Mouse (Mus musculus) kidney, postnatal 0 days (tissue): ENCODE measurements around the gene Gper1. TPM values are rescaled to one million over a fixed set of nuclear protein-coding genes. Genes with fewer than 3 reads are reported as not detected.
A peak's percentile ranks its signal among the peaks of the same experiment; 100 is the strongest.
"Not testable (repeated sequence)": the region's sequence is repeated elsewhere in the genome, so short reads cannot be mapped to it uniquely, and the experiment has no call there.

Experiments used
- ATAC-seq: fragments of 200-750 bp; cut with Nextera tagmentation; replicated peaks from 2 replicates; pipeline ENCODE4 v1.8.0; 2017; ENCODE audit warnings: low read depth, moderate number of reproducible peaks, moderate TSS enrichment, moderate library complexity; ENCODE audit not compliant: low FRiP score
- DNase-seq: peaks from one replicate; pipeline ENCODE4 v3.0.0-alpha.2; 2016; ENCODE audit warnings: low spot score
- H3K27ac ChIP-seq: fragments of 300-500 bp; sonication (generic); 2 replicates; pipeline ENCODE4 v1.5.1; 2014; ENCODE audit warnings: mild to moderate bottlenecking
- H3K27me3 ChIP-seq: fragments of 300-500 bp; sonication (generic); 2 replicates; pipeline ENCODE4 v1.6.1; 2014; ENCODE audit warnings: low read length, mixed read lengths; ENCODE audit not compliant: insufficient read depth
- H3K36me3 ChIP-seq: fragments of 300-500 bp; sonication (generic); 2 replicates; pipeline ENCODE4 v1.6.1; 2014; ENCODE audit warnings: low read length, mixed read lengths; ENCODE audit not compliant: insufficient read depth
- H3K4me1 ChIP-seq: fragments of 300-500 bp; sonication (generic); replicated peaks from 2 replicates; pipeline ENCODE4 v1.6.1; 2014; ENCODE audit warnings: antibody characterized with exemption, low read length, mixed read lengths; ENCODE audit not compliant: insufficient read depth
- H3K4me2 ChIP-seq: fragments of 300-500 bp; sonication (generic); 2 replicates; pipeline ENCODE4 v1.6.1; 2014; ENCODE audit warnings: mild to moderate bottlenecking, low read length, moderate library complexity, mixed read lengths
- H3K4me3 ChIP-seq: fragments of 300-500 bp; sonication (generic); replicated peaks from 2 replicates; pipeline ENCODE4 v1.5.1; 2014; ENCODE audit warnings: low read depth, low read length
- H3K9ac ChIP-seq: fragments of 300-500 bp; sonication (generic); 2 replicates; pipeline ENCODE4 v1.6.1; 2014; ENCODE audit warnings: low read depth, low read length
- H3K9me3 ChIP-seq: fragments of 300-500 bp; sonication (generic); replicated peaks from 2 replicates; pipeline ENCODE4 v1.6.1; 2016; ENCODE audit warnings: low read length, inconsistent platforms, mixed read lengths
- CTCF ChIP-seq: IDR thresholded peaks from 2 replicates; pipeline ENCODE4 v1.5.1; 2016; ENCODE audit warnings: antibody characterized with exemption, low read depth, mild to moderate bottlenecking, moderate library complexity
- whole genome bisulfite sequencing: fragments of 180-500 bp; shearing (Covaris S2); extraction: QIAGEN DNeasy Blood & Tissue Kit; methylation state at CpG from one replicate; pipeline ENCODE4 v1.1.7; 2014; 5-methylcytosine and 5-hydroxymethylcytosine counted together
- polyA plus RNA-seq: library from polyadenylated mRNA; unstranded; fragments of >200 nt; fragmentation: Nextera tagmentation; extraction: Ambion mirVana; gene quantifications from 2 replicates; pipeline ENCODE4 v1.2.1, GENCODE M21; 2015

Gper1 gene
- polyA plus RNA-seq, 1 experiment from 2014 or later = 11.3 TPM

DNA sequence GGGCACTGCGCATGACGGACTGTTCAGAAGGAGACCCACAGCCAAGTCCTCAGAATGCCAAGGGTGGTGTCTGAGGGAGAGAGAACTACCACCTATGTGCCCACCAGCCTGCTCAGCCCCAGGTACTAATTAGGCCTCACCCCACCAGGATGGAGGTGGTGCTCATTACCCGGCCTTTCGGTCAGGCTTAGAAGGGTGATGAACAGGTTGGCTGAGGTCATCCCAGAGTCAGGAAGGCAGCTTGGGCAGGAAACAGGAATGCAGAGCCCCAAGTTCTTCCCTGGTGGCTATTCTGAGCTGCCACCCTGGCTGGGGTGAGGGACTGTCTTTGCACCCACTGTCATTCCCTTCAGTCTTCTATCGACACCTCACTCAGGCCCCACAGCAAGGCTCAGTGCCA lies 36.9 kb upstream of the Gper1 start:
- 93% methylated on average over 5 of the region's 5 CpGs for WGBS
- Histone ChIP-seq H3K9ac (no peak overlapping the region), H3K27ac (no peak overlapping the region), H3K4me3 (no peak overlapping the region), H3K36me3 (no peaks in the 10 kb centered on the region), H3K4me1 (peaks cover 57% of the 10 kb centered on the region), H3K27me3 (no peaks in the 10 kb centered on the region), H3K4me2 (no peak overlapping the region), H3K9me3 (no peaks in the 10 kb centered on the region)
- no peak for ATAC-seq
- DNase-seq = no peak
- TF ChIP-seq CTCF = no peak

DNA sequence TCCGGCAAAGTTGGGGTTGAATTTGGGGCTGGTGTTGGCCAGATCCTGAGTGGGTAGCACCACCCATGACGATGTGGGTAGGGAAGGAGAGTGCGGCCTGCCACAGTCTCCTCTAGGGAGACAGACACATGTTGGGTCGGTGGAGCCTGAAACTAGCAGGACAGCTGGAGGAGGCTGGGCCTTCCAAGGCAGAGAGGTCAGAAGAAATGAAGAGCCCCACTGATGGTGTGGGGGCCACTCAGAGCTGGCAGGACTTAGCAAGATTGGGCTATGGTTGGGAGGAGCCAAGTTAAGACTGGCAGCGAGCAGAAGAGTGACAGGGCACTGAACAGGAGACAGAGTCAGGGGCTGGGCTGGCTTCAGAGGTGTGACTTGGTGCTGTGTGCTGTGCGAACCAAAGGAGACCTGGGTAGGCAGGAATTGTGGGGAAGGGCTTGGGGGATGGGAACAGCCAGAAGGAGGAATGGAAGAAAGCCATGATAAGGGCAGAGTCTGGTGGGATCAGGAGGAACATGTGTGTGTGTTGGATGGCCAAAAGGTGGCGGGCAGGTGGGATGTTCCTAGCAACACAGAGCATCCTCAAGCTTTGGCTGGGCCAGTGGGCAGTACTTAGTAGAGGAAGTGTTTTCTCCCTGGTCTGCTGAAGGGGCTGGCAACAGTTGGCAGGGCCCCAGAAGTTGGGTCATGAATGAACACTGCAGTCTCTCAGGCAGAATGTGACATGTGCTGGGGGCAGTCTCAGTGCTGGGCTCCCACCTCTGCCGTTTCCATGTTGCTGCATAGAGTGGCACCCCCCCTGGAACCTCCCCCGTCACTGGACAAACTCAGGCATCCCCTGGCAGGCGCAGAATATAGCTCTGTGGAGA lies 35.4 kb upstream of the Gper1 start:
- Histone ChIP-seq H3K4me3 (no peak overlapping the region), H3K27ac (peak overlapping the region; percentile 65), H3K9me3 (no peaks in the 10 kb centered on the region), H3K4me2 (no peak overlapping the region), H3K4me1 (peaks cover 46% of the 10 kb centered on the region), H3K36me3 (no peaks in the 10 kb centered on the region), H3K27me3 (no peaks in the 10 kb centered on the region), H3K9ac (no peak overlapping the region)
- no peak for TF ChIP-seq CTCF
- whole genome bisulfite sequencing = 58% methylated on average over 10 of the region's 10 CpGs
- ATAC-seq (no peak), DNase-seq (no peak)

DNA sequence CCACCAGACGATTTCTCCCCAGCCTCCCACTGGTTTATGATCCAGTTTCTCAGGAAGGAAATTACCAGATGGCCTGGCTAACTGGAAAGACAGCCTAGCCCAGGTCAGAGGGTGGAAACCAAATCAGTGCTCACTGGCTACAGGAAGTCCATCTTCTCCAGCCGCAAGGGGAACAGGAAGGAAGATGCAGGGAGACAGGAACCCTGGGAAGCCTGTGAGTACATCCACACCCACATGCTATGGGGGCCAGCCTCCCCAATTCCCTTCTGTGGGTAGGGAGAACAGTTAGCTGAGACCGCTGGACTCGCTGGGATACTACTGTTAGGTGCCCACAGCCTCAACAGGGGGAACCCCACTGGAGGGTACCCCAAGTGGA lies 34.8 kb upstream of the Gper1 start:
- 38% methylated on average over 4 of the region's 4 CpGs for WGBS
- Histone ChIP-seq H3K4me3 (no peak overlapping the region), H3K9ac (peak overlapping the region; percentile 35; the same call in 1 of the 2 replicates), H3K27me3 (no peaks in the 10 kb centered on the region), H3K27ac (peak overlapping the region; percentile 65), H3K9me3 (no peaks in the 10 kb centered on the region), H3K36me3 (0 out of 2 replicates have a peak, but pooled peaks cover 2% of the 10 kb centered on the region), H3K4me1 (peaks cover 43% of the 10 kb centered on the region), H3K4me2 (no peak overlapping the region)
- DNase-seq (peak; percentile 68), ATAC-seq (no peak)
- no peak for TF ChIP-seq CTCF

DNA sequence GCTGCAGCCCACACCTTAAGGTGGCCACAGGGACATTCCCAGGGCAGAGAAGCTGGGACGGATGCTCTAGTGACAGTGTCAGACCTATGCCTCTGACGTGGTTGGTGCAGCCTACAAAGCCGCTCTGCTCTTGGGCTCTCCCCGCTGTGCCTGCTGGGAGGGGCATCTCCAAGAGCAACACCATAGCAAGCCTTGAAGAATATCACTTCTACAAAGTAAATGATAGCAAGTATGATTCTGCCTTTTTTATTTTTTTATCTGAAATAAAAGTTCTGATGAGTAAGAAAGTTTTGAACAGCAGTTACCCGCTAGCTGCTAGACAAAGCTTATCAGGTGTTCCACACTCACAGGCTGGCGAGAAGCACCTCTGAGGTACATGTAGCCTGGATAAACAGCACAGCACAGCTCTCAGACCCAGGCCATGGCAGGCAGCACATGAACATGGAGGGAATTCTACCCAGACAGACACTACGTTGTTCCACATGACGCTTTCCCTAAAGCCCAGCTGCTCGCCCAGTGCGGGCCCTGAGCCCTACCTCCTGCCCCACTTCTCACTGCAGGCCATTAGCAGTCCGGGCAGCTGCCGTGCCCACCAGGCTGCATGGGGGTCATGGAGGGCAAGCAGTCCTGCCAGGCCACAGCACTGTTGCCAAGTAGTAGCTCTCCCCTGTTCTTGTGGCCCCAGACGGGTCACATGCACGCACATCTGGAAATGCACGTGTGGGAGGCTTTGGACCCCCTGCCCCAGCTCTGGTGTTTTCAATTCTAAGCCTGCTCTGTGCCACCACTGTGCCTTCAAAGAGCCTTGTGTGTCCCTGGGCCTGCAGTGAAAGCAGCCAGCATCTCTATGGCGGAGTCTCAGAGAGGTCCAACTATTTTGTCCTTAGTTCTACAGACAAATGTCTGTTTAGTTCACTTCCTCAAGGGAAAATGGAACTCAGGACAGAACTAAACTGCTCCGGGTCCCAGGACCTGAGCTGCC lies 34.0 kb upstream of the Gper1 start:
- Histone ChIP-seq H3K9me3 (no peaks in the 10 kb centered on the region), H3K4me2 (peak overlapping the region; percentile 15; the same call in 1 of the 2 replicates), H3K4me1 (peaks cover 41% of the 10 kb centered on the region), H3K9ac (peak overlapping the region; percentile 35; the same call in 1 of the 2 replicates), H3K4me3 (no peak overlapping the region), H3K27ac (peak overlapping the region; percentile 65), H3K27me3 (no peaks in the 10 kb centered on the region), H3K36me3 (0 out of 2 replicates have a peak, but pooled peaks cover 4% of the 10 kb centered on the region)
- TF ChIP-seq CTCF = no peak
- DNase-seq (no peak), ATAC-seq (no peak)
- 54% methylated on average over 17 of the region's 17 CpGs for whole genome bisulfite sequencing

DNA sequence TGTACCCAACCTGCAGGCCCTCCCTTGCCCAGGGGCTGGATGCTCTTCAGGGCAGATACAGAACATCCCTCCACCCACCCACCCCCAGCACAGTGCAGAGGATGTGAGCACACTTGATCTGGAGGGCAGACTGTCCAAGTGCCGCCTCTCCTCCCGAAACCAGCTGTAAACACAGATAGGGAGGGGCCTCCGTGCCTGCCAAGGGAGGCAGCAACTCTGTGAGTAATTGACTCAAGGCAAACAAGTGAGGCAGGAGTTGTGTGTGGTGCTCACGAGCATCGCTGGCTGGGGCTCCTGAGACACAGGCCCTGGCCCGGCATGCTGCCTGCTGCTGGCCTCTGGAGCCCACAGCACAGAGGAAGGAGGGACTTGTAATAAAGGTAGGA lies 33.3 kb upstream of the Gper1 start:
- peak; percentile 74 for DNase-seq
- Histone ChIP-seq H3K36me3 (0 out of 2 replicates have a peak, but pooled peaks cover 4% of the 10 kb centered on the region), H3K27ac (peak overlapping the region; percentile 65), H3K4me2 (no peak overlapping the region), H3K9ac (0 out of 2 replicates have a peak overlapping the region, but pooled peaks have one; percentile 50), H3K9me3 (no peaks in the 10 kb centered on the region), H3K27me3 (no peaks in the 10 kb centered on the region), H3K4me1 (peaks cover 34% of the 10 kb centered on the region), H3K4me3 (no peak overlapping the region)
- ATAC-seq = peak; percentile 25; the same call in 1 of the 2 replicates
- TF ChIP-seq CTCF = no peak
- WGBS = 11% methylated on average over 6 of the region's 6 CpGs

DNA sequence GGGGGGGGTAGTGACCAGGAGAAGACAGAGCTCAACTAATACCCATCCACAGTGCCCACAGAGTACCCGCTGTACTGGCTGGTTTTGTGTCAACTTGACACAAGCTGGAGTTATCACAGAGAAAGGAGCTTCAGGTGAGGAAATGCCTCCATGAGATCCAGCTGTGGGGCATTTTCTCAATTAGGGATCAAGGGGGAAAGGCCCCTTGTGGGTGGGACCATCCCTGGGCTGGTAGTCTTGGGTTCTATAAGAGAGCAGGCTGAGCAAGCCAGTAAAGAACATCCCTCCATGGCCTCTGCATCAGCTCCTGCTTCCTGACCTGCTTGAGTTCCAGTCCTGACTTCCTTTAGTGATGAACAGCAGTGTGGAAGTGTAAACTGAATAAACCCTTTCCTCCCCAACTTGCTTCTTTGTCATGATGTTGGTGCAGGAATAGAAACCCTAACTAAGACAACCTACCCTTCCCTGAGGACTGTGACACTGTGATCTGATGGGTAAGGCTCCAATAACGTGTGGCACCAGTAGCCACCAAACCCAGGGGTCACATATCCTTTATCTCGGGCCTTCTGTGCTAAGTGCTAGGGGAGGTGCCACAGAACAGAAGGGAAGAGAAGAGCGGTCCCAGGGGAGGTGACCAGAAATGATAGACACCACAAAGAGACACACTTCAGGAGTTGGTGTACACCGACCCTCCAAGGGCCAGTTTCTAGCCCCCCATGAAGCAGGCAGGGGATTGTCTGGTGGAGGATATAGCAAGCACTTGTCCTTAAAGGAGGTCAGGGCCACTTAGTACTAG lies 32.4 kb upstream of the Gper1 start:
- H3K9me3 ChIP-seq, H3K27me3 ChIP-seq, H3K4me3 ChIP-seq, H3K36me3 ChIP-seq, ATAC-seq, DNase-seq, H3K4me2 ChIP-seq: not testable (repeated sequence)
- 0 out of 2 replicates have a peak overlapping the region, but pooled peaks have one; percentile 13 for H3K9ac ChIP-seq
- H3K27ac ChIP-seq = 0 out of 2 replicates have a peak overlapping the region, but pooled peaks have one; percentile 65
- 69% methylated on average over 5 of the region's 5 CpGs for WGBS
- peaks cover 27% of the 10 kb centered on the region for H3K4me1 ChIP-seq
